Mouse (Mus musculus): ENCODE measurements around the gene Itga10. TPM values are rescaled to one million over a fixed set of nuclear protein-coding genes. Genes with fewer than 3 reads are reported as not detected.

Itga10 gene
- 0.28 and 0.44 TPM in 2 replicates for polyA plus RNA-seq (2012; ENCODE audit: insufficient read depth, insufficient read length, missing spikeins)

- H3K4me1 ChIP-seq (ENCODE audit: control insufficient read depth, insufficient read depth, low read length) = no peaks in the 10 kb centered on the region
- no peak within 1 kb of the TSS for H3K27ac ChIP-seq (ENCODE audit: insufficient read depth, low read depth, low read length)
- TF ChIP-seq CTCF (IDR thresholded peaks at IDR 0.05; ENCODE audit: low read depth, low read length) (peak; percentile 69), POLR2A (IDR thresholded peaks at IDR 0.05; ENCODE audit: borderline replicate concordance, low read depth, low read length) (no peak)
- no peak within 1 kb of the TSS for H3K4me3 ChIP-seq (ENCODE audit: insufficient read depth, low read length)
Observed at GRCm38 (mm10) chr3:96645018-96645649, at the start of gene Itga10. Itga10 (plus strand) TSS chr3:96645584.

DNA sequence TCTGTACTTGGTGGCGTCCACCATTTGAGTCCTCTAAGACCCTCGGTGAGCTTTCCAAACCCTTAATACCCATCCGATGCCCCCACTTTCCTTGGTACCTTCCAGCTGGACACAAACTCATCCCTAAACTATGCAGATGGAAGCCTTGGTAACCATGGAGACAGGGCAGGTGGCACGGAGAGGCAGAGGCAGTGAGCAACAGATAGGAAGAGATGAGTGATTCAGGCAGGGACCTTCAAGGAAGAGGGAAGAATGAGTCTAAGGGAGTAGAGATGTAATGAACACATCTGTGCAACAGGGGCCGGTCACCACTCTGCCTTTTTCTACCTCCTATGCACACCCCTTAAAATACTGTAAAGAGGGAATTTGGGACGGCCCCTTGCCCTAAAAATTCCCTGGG lies 49.7 kb upstream of the Itga10 start:
- TF ChIP-seq CTCF (IDR thresholded peaks at IDR 0.05; ENCODE audit: low read depth, low read length) (no peak), POLR2A (IDR thresholded peaks at IDR 0.05; ENCODE audit: borderline replicate concordance, low read depth, low read length) (no peak)
- Histone ChIP-seq H3K4me1 (ENCODE audit: control insufficient read depth, insufficient read depth, low read length) (peaks cover 27% of the 10 kb centered on the region), H3K4me3 (ENCODE audit: insufficient read depth, low read length) (peak overlapping the region; percentile 14), H3K27ac (ENCODE audit: insufficient read depth, low read depth, low read length) (peak overlapping the region; percentile 33)

GRCm38 (mm10) chr3:96596228-96596707 lies 49.1 kb upstream of the Itga10 start, which contains the start of gene Ankrd34a:
Ankrd34a (plus strand) TSS chr3:96596636.
- Histone ChIP-seq H3K4me3 (ENCODE audit: insufficient read depth, low read length) (peak within 1 kb of the TSS; percentile 65), H3K4me1 (ENCODE audit: control insufficient read depth, insufficient read depth, low read length) (peaks cover 27% of the 10 kb centered on the region), H3K27ac (ENCODE audit: insufficient read depth, low read depth, low read length) (peak within 1 kb of the TSS; percentile 33)
- TF ChIP-seq CTCF (IDR thresholded peaks at IDR 0.05; ENCODE audit: low read depth, low read length) (no peak), POLR2A (IDR thresholded peaks at IDR 0.05; ENCODE audit: borderline replicate concordance, low read depth, low read length) (no peak)

- peaks cover 27% of the 10 kb centered on the region for H3K4me1 ChIP-seq (ENCODE audit: control insufficient read depth, insufficient read depth, low read length)
- peak overlapping the region; percentile 65 for H3K4me3 ChIP-seq (ENCODE audit: insufficient read depth, low read length)
- H3K27ac ChIP-seq (ENCODE audit: insufficient read depth, low read depth, low read length) = no peak overlapping the region
- no peak for TF ChIP-seq CTCF (IDR thresholded peaks at IDR 0.05; ENCODE audit: low read depth, low read length)
- no peak for TF ChIP-seq POLR2A (IDR thresholded peaks at IDR 0.05; ENCODE audit: borderline replicate concordance, low read depth, low read length)
Observed at GRCm38 (mm10) chr3:96596855-96597254, 48.5 kb upstream of the Itga10 start.

- Histone ChIP-seq H3K4me3 (ENCODE audit: insufficient read depth, low read length) (peak overlapping the region; percentile 65), H3K4me1 (ENCODE audit: control insufficient read depth, insufficient read depth, low read length) (peaks cover 28% of the 10 kb centered on the region), H3K27ac (ENCODE audit: insufficient read depth, low read depth, low read length) (no peak overlapping the region)
- TF ChIP-seq POLR2A (IDR thresholded peaks at IDR 0.05; ENCODE audit: borderline replicate concordance, low read depth, low read length) (no peak), CTCF (IDR thresholded peaks at IDR 0.05; ENCODE audit: low read depth, low read length) (no peak)
Observed at GRCm38 (mm10) chr3:96597435-96597891, 47.9 kb upstream of the Itga10 start.

- H3K27ac ChIP-seq (ENCODE audit: insufficient read depth, low read depth, low read length) = no peak overlapping the region
- H3K4me3 ChIP-seq (ENCODE audit: insufficient read depth, low read length) = peak overlapping the region; percentile 65
- no peak for TF ChIP-seq POLR2A (IDR thresholded peaks at IDR 0.05; ENCODE audit: borderline replicate concordance, low read depth, low read length)
- no peak for TF ChIP-seq CTCF (IDR thresholded peaks at IDR 0.05; ENCODE audit: low read depth, low read length)
- peaks cover 27% of the 10 kb centered on the region for H3K4me1 ChIP-seq (ENCODE audit: control insufficient read depth, insufficient read depth, low read length)
Observed at GRCm38 (mm10) chr3:96598156-96599068, 47.0 kb upstream of the Itga10 start.

GRCm38 (mm10) chr3:96599069-96599393 lies 46.4 kb upstream of the Itga10 start:
- peaks cover 27% of the 10 kb centered on the region for H3K4me1 ChIP-seq (ENCODE audit: control insufficient read depth, insufficient read depth, low read length)
- no peak overlapping the region for H3K4me3 ChIP-seq (ENCODE audit: insufficient read depth, low read length)
- TF ChIP-seq CTCF (IDR thresholded peaks at IDR 0.05; ENCODE audit: low read depth, low read length) (no peak), POLR2A (IDR thresholded peaks at IDR 0.05; ENCODE audit: borderline replicate concordance, low read depth, low read length) (no peak)
- H3K27ac ChIP-seq (ENCODE audit: insufficient read depth, low read depth, low read length) = no peak overlapping the region

- TF ChIP-seq POLR2A (IDR thresholded peaks at IDR 0.05; ENCODE audit: borderline replicate concordance, low read depth, low read length) (no peak), CTCF (IDR thresholded peaks at IDR 0.05; ENCODE audit: low read depth, low read length) (no peak)
- Histone ChIP-seq H3K4me1 (ENCODE audit: control insufficient read depth, insufficient read depth, low read length) (peaks cover 27% of the 10 kb centered on the region), H3K27ac (ENCODE audit: insufficient read depth, low read depth, low read length) (no peak overlapping the region), H3K4me3 (ENCODE audit: insufficient read depth, low read length) (no peak overlapping the region)
Observed at GRCm38 (mm10) chr3:96599411-96599810, 46.0 kb upstream of the Itga10 start.

GRCm38 (mm10) chr3:96600639-96601250 lies 44.6 kb upstream of the Itga10 start, which contains the start of gene Lix1l:
Lix1l (plus strand) TSS chr3:96601149.
- TF ChIP-seq CTCF (IDR thresholded peaks at IDR 0.05; ENCODE audit: low read depth, low read length) (no peak), POLR2A (IDR thresholded peaks at IDR 0.05; ENCODE audit: borderline replicate concordance, low read depth, low read length) (no peak)
- peak within 1 kb of the TSS; percentile 63 for H3K4me3 ChIP-seq (ENCODE audit: insufficient read depth, low read length)
- H3K4me1 ChIP-seq (ENCODE audit: control insufficient read depth, insufficient read depth, low read length) = peaks cover 17% of the 10 kb centered on the region
- peak within 1 kb of the TSS; percentile 30 for H3K27ac ChIP-seq (ENCODE audit: insufficient read depth, low read depth, low read length)

Measured in bone marrow macrophage, adult 2 months (primary cell).